Mouse (Mus musculus) spleen, adult 18-20 months (tissue): ENCODE measurements around the gene Arhgap11a.

Source experiments
- DNase-seq, 2 experiments: peaks; one replicate each; pipeline ENCODE4 v3.0.0; 2022; ENCODE audit warnings: mixed read lengths in 2 of 2

Gene Arhgap11a

GRCm38 (mm10) chr2:113817681-113818606 lies 30.5 kb downstream of the Arhgap11a start:
- no peak for DNase-seq

GRCm38 (mm10) chr2:113807640-113808039 lies 40.8 kb downstream of the Arhgap11a start:
- DNase-seq: peak in 1 of 2 experiments; percentile 52

- DNase-seq: no peak
Measured at GRCm38 (mm10) chr2:113806851-113807577, 41.4 kb downstream of the Arhgap11a start.

GRCm38 (mm10) chr2:113805765-113806164 lies 42.7 kb downstream of the Arhgap11a start:
- no peak for DNase-seq

- DNase-seq: no peak
Measured at GRCm38 (mm10) chr2:113803753-113804152, 44.7 kb downstream of the Arhgap11a start.

DNA sequence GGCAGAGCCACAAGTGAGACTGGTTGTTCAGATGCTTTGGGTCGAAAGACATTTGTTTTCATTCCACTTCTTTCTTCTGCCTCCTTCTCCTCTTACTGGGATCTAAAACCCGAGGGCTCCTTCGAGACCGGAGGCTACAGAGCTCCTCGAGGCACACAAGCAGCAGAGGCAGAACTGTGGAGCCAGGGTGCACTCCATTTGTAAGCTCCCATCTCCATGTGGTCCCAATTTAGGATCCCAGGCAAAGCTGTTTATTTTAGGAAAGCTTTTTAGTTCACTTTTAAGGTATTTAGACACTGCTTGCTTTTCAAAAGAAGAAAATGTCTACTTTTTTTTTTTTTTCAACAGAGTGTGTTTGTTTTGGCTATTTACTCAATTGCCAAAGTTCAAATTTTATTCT lies 47.6 kb downstream of the Arhgap11a start:
- DNase-seq: no peak

DNA sequence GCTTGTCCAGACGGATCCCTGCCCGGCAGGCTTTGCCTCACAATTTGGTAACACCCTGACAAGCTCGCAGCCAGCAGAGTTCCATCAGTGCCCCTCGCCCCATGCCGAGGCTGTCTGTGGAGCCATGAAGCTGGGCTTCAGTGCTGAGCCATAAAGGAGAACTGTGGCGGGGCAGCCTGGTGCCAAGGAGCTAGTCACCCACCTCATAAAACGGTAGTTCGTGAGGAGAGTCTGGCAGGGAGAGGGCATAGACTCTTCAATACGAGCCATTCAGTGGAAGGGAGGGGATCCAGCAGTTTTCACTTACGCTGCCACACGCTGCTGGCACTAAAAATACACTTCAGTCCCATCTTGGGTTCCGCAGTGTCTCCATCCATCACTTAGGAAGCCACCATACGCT lies 49.9 kb downstream of the Arhgap11a start:
- no peak for DNase-seq

DNA sequence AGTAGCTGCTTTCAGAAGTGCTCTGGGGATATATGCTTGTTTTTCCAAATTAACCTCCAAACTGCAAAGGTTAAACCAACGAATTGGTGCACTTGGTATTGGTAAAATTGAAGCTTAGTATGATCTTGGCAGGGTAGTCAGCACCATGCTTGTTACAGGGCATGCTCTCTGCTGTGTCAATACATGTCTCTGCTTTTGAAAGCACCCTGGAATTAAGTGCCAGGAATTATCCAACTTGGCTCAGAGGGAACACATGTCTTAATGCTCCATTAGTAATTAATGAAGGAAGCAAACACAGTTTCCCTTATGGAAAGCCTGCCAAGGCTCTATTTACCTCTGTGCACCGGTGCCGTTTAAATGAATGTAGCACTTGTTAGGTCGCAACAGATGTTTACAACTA lies 53.3 kb downstream of the Arhgap11a start:
- no peak for DNase-seq

DNA sequence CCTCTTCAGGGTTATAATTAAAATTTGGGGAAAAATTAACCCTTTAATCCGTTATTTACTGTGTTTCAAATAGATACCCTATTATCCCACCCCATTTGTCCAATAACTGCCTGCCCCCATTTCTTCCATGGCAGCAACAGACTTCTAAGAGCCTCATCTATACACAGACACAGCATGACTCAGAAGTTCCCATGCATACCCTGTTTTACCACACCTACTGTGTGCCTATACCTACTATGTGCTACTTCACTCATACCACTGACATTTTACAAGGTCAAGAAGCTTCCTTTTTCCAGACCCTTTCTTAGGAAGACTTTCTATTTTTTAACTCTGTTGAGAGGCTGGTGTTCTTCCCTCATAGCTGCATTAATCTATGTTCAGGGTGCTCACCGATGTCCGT lies 54.9 kb downstream of the Arhgap11a start:
- no peak for DNase-seq

- DNase-seq: no peak
Measured at GRCm38 (mm10) chr2:113788821-113789387, 59.6 kb downstream of the Arhgap11a start.

DNA sequence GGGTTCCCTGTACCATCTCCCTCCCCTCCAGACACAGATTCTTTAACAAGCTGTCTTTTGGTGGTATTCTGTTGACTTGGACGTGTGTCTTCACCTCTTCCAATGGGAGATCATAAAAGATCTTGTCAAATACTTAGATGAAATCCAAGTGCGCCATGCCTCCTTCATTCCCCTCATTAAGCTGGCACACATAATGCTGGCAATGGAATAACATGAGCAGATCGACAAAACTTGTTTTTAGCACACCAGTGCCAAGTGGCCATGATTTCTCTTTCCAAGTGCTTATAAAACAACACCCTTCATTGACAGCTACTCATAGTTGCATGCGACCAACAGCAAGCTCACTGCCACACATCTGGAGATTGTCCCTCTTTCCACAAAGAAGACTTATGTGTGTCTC lies 60.6 kb downstream of the Arhgap11a start:
- no peak for DNase-seq

DNA sequence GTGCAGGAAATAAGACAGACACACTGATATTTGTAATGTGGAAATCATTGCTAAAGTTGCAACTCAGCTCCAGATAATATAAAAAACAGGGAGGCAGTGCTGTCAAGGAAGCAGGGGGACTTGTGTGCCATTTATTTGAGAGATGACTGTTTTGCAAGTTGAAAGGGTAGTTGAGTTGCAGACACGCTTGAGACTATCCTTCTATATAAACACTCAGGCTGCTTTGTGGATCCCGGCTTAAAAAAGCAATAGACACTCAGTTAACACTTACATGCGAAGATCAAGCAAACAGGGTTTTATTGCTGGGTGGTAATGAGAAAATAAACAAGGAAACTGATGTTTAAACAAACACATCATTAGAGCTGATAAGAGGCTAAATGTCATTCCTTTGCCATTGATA lies 63.6 kb downstream of the Arhgap11a start:
- DNase-seq: no peak

DNA sequence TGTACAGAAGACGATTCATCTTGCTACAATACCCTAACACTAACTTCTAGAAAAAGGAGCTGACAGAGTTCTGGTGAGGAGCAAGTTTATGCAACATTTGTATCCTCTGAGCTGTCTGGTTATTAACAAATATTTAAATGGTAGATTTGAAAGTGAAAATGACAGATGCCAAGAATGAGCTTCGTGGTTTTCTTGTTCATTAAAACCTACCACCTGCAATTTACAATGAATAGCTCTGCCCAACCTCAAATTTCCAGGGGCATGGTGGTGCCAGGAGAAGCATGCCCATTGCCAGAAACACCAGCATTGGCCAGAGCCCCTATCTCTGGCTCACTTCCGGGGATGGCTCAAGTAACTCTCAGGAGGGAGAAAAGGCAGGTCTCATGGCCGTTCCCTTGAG lies 66.9 kb downstream of the Arhgap11a start:
- no peak for DNase-seq
